Mouse (Mus musculus): Measurements from ENCODE around the gene Vmn2r54. TPM values are rescaled to one million over a fixed set of nuclear protein-coding genes. Genes with fewer than 3 reads are reported as not detected.

Vmn2r54 gene
- total RNA-seq (2023) = not detected

GRCm38 (mm10) chr7:12640219-12640618 lies at the start of gene Vmn2r54:
Gene Vmn2r54, minus strand, starts transcription at chr7:12640319.

GRCm38 (mm10) chr7:12684903-12685302 lies 44.8 kb upstream of the Vmn2r54 start, which contains the start of gene Vmn2r55:
Gene Vmn2r55, minus strand, starts transcription at chr7:12685003.

GRCm38 (mm10) chr7:12608688-12609087 lies 31.4 kb downstream of the Vmn2r54 start, which contains the start of gene Vmn2r53:
Gene Vmn2r53, minus strand, starts transcription at chr7:12608788.

Other genes starting within 250 kb of the Vmn2r54 start
- 1 to 10 TPM; 3.3 to 3.8 TPM for gene Zfp551, start 217.6 kb downstream of the Vmn2r54 start, total RNA-seq (2023)
- 10 to 100 TPM; 10.1 to 12.3 TPM for gene Zfp606, start 162.0 kb downstream of the Vmn2r54 start, total RNA-seq (2023)
- gene 2900092C05Rik, start 127.8 kb downstream of the Vmn2r54 start, total RNA-seq (2023) = not detected
- under 1 TPM; 0.06 TPM for gene Vmn2r53, start 31.5 kb downstream of the Vmn2r54 start, total RNA-seq (2023)
- gene Vmn2r55, start 44.7 kb upstream of the Vmn2r54 start, total RNA-seq (2023) = not detected
- not detected for gene Vmn2r56, start 94.7 kb upstream of the Vmn2r54 start, total RNA-seq (2023)
- gene Zscan18, start 163.3 kb upstream of the Vmn2r54 start, total RNA-seq (2023) = 10 to 100 TPM; 13.3 to 19.3 TPM
- gene Zfp329, start 178.5 kb upstream of the Vmn2r54 start, total RNA-seq (2023) = 10 to 100 TPM; 12.1 to 15.8 TPM
- gene Zfp110, start 194.4 kb upstream of the Vmn2r54 start, total RNA-seq (2023) = 100 to 1,000 TPM; 110 to 119 TPM
- 1 to 10 TPM; 2.6 to 4.5 TPM for gene Zfp128, start 240.9 kb upstream of the Vmn2r54 start, total RNA-seq (2023)